Mouse (Mus musculus) Muller cell, postnatal 12 days (primary cell): ENCODE results near the gene Zfp84.
"Not testable (repeated sequence)": the region's sequence is repeated elsewhere in the genome, so short reads cannot be mapped to it uniquely, and the experiment has no call there.

Experiments
- DNase-seq: peaks from one replicate; pipeline ENCODE4 v3.0.0-alpha.2; 2015; ENCODE audit errors: inconsistent ontology term

Zfp84 gene

GRCm38 (mm10) chr7:29768090-29768900, at the start of gene Zfp84:
Gene Zfp84 (plus strand): TSS chr7:29768552.
- DNase-seq = peak; percentile 90

- DNase-seq = not testable (repeated sequence)
Measured at GRCm38 (mm10) chr7:29725461-29726142, 42.8 kb upstream of the Zfp84 start.

- not testable (repeated sequence) for DNase-seq
Measured at GRCm38 (mm10) chr7:29726860-29727259, 41.5 kb upstream of the Zfp84 start, which contains the start of gene Catsperg2. Gene Catsperg2 (minus strand): TSS chr7:29727032.

- DNase-seq = no peak
Measured at GRCm38 (mm10) chr7:29728055-29728454, 40.3 kb upstream of the Zfp84 start.

- no peak for DNase-seq
Measured at GRCm38 (mm10) chr7:29742258-29742657, 26.1 kb upstream of the Zfp84 start.

GRCm38 (mm10) chr7:29760476-29760875, 7.9 kb upstream of the Zfp84 start:
- peak; percentile 9 for DNase-seq

GRCm38 (mm10) chr7:29764702-29765101, 3.6 kb upstream of the Zfp84 start:
- DNase-seq = no peak

- peak; percentile 92 for DNase-seq
Measured at GRCm38 (mm10) chr7:29767058-29767686, 1.2 kb upstream of the Zfp84 start.

- peak; percentile 4 for DNase-seq
Measured at GRCm38 (mm10) chr7:29768980-29769379, 628 bp downstream of the Zfp84 start.

- DNase-seq = no peak
Measured at GRCm38 (mm10) chr7:29773503-29773902, 5.2 kb downstream of the Zfp84 start.

- DNase-seq = no peak
Measured at GRCm38 (mm10) chr7:29774371-29774770, 6.0 kb downstream of the Zfp84 start.

- no peak for DNase-seq
Measured at GRCm38 (mm10) chr7:29776568-29776967, 8.2 kb downstream of the Zfp84 start.

GRCm38 (mm10) chr7:29777372-29777771, 9.0 kb downstream of the Zfp84 start:
- DNase-seq = no peak

- DNase-seq = peak; percentile 97
Measured at GRCm38 (mm10) chr7:29783871-29784551, 15.7 kb downstream of the Zfp84 start, which contains the start of gene Zfp30. Gene Zfp30 (plus strand): TSS chr7:29783998.

GRCm38 (mm10) chr7:29785023-29785422, 16.7 kb downstream of the Zfp84 start:
- DNase-seq = no peak

- DNase-seq = no peak
Measured at GRCm38 (mm10) chr7:29785888-29786287, 17.5 kb downstream of the Zfp84 start.

GRCm38 (mm10) chr7:29792906-29793305, 24.6 kb downstream of the Zfp84 start:
- DNase-seq = no peak

- DNase-seq = no peak
Measured at GRCm38 (mm10) chr7:29807046-29807445, 38.7 kb downstream of the Zfp84 start.

GRCm38 (mm10) chr7:29812244-29812643, 43.9 kb downstream of the Zfp84 start:
- DNase-seq = no peak

GRCm38 (mm10) chr7:29814381-29814780, 46.0 kb downstream of the Zfp84 start:
- DNase-seq = no peak

GRCm38 (mm10) chr7:29815061-29815784, 46.9 kb downstream of the Zfp84 start:
- peak; percentile 3 for DNase-seq
